Mouse (Mus musculus): ENCODE data around the gene Vil1.

DNA sequence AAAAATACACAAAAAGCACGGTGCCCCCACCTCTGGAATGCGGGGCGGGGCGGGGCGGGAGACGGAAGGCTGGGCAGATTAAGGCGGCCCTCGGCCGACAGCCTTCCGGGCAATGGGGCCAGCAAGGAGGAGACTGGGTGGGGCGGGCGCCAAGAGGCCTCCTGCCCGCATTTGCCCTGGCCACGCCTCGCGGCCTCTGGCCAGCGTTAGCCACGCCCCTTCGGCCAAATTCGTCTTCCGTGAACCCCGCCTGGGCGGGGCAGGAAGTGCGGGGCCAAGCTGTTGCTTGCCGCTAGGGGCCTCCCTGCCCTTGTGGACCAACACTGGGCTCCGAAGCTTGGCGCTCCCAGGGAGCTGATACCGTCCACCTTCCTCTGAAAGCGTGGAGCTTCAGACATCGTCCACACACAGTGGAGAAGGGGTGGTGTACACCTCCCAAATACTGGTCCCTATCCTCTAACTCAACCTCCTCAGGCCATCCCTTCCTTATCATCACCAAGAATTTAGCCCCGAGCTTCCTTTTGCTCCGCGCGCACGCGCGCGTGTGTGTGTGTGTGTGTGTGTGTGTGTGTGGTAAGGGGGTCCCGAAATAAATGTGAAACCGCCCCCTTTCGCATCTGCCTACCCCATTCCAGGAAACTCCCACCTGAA lies 11.8 kb upstream of the Vil1 start:
- TF ChIP-seq POLR2A (IDR thresholded peaks at IDR 0.05; ENCODE audit: low read depth, low read length), result peak; percentile 94
- peak; percentile 76 for TF ChIP-seq CTCF (conservative IDR thresholded peaks at IDR 0.05; ENCODE audit: insufficient read depth, insufficient read length, low read depth, low read length)
